In genomic region chr8:94057157-94057854, GRCm38 (mm10) we compare ENCODE assay signal across 9 mouse cellular contexts. TPM values are rescaled to one million over a fixed set of nuclear protein-coding genes. Genes with fewer than 3 reads are reported as not detected.
A peak's percentile ranks its signal among the peaks of the same experiment; 100 is the strongest.
DNase-seq lines count a peak whose midpoint lies in the region; ATAC-seq and TF ChIP-seq lines count a peak whose summit lies in the region.
"Had no signal": no experiment of that assay in that cellular context is flagged by ENCODE, and none has a peak within 500 bp of the region (broad histone marks: within the 10 kb centered on the region; RNA-seq: fewer than 3 reads in every experiment).

No protein-coding gene starts in this region.

- peak; percentile 25 to 74 for DNase-seq in layer of hippocampus, adult 18-20 months (ENCODE audit: low spot score in 2 of 2)
- no peak for DNase-seq in layer of hippocampus, adult 9-11 months
- peak; percentile 18 for DNase-seq in G1E (ENCODE audit: low spot score)
- DNase-seq in brain, embryonic 14.5 days (ENCODE audit: low read depth), result peak; percentile 71
- DNase-seq in left cerebral cortex, adult 18-20 months (ENCODE audit: low spot score in 2 of 2), result peak; percentile 26 to 65
- no peak for DNase-seq in Muller cell, postnatal 12 days (ENCODE audit: inconsistent ontology term)

- H3K27me3 ChIP-seq in G1E (ENCODE audit: insufficient read depth, low read length), result no peaks in the 10 kb centered on the region

- peak; percentile 68 for TF ChIP-seq CTCF in G1E (IDR thresholded peaks at IDR 0.05; ENCODE audit: low read depth, low read length)
- TF ChIP-seq CTCF in brain, embryonic 14.5 days (IDR thresholded peaks at IDR 0.05; ENCODE audit: borderline replicate concordance, extremely low read depth, insufficient read depth, insufficient read length), result peak; percentile 77; the same call in 1 of the 2 replicates

- H3K9me3 ChIP-seq in G1E (replicated peaks), result no peaks in the 10 kb centered on the region

- no peaks in the 10 kb centered on the region for H3K4me1 ChIP-seq in G1E (ENCODE audit: insufficient read depth, low read depth, low read length)

- no peak for TF ChIP-seq POLR2A in brain, embryonic 14.5 days (IDR thresholded peaks at IDR 0.05; ENCODE audit: borderline replicate concordance, extremely low read depth, insufficient read depth, insufficient read length, poor library complexity, severe bottlenecking)

- H3K4me3 ChIP-seq in G1E (ENCODE audit: low read depth, low read length), result no peak overlapping the region
- H3K4me3 ChIP-seq: erythroblast, embryonic 14.5 days had no signal

- peaks cover 80% of the 10 kb centered on the region for H3K36me3 ChIP-seq in G1E (replicated peaks)

- peak; percentile 45; the same call in 1 of the 2 replicates for ATAC-seq in G1E (ENCODE audit: extremely low read depth, insufficient number of reproducible peaks, low FRiP score, poor library complexity, severe bottlenecking)
- peak; percentile 69 for ATAC-seq in frontal cortex, adult (ENCODE audit: low TSS enrichment)
- 0 out of 2 replicates have a peak, but pooled peaks have one; percentile 22 for ATAC-seq in monocyte, adult 5-6 weeks (replicated peaks; ENCODE audit: insufficient number of reproducible peaks, low FRiP score, low TSS enrichment, poor library complexity, severe bottlenecking)

RNA-seq across cellular contexts. Expression of gene Ogfod1, which starts 20.3 kb away (rescaled TPM):
- total RNA-seq in layer of hippocampus, adult 18-20 months (2021), result 100 to 1,000 TPM; 112 to 114 TPM
- total RNA-seq in G1E (2014; fragmentation: Nextera tagmentation) (23.9 and 31.9 TPM in 2 replicates), G1E (2017) (9.8 and 11.7 TPM in 2 replicates)
- polyA plus RNA-seq in G1E (2012), result 7.3 and 9.5 TPM in 2 replicates
- polyA plus RNA-seq in brain, embryonic 14.5 days (2012; rRNA removed), result 13.4 and 13.5 TPM in 2 replicates
- 100 to 1,000 TPM; 107 to 120 TPM for total RNA-seq in left cerebral cortex, adult 18-20 months (2021)
- total RNA-seq in monocyte, adult 5-6 weeks (2017), result 7.3 to 9.5 TPM (median 7.8 TPM) in 3 replicates

RNA-seq across cellular contexts. Expression of gene Nudt21, which starts 20.5 kb away (rescaled TPM):
- total RNA-seq in layer of hippocampus, adult 18-20 months (2021), result 10 to 100 TPM; 50.7 to 52.7 TPM
- total RNA-seq in G1E (2014; fragmentation: Nextera tagmentation), result 33.2 and 48.8 TPM in 2 replicates
- 157 and 165 TPM in 2 replicates for total RNA-seq in G1E (2017)
- polyA plus RNA-seq in G1E (2012), result 470 and 611 TPM in 2 replicates
- 70.7 and 73.4 TPM in 2 replicates for polyA plus RNA-seq in brain, embryonic 14.5 days (2012; rRNA removed)
- 10 to 100 TPM; 44.0 to 50.6 TPM for total RNA-seq in left cerebral cortex, adult 18-20 months (2021)
- total RNA-seq in monocyte, adult 5-6 weeks (2017), result 26.2 to 62.8 TPM (median 37.7 TPM) in 3 replicates

RNA-seq across cellular contexts. Expression of gene Bbs2, which starts 41.4 kb away (rescaled TPM):
- total RNA-seq in layer of hippocampus, adult 18-20 months (2021), result 10 to 100 TPM; 26.1 to 28.5 TPM
- total RNA-seq in G1E (2014; fragmentation: Nextera tagmentation) (26.6 and 30.4 TPM in 2 replicates), G1E (2017) (11.6 and 13.4 TPM in 2 replicates)
- 3.1 and 3.7 TPM in 2 replicates for polyA plus RNA-seq in G1E (2012)
- 55.5 and 62.9 TPM in 2 replicates for polyA plus RNA-seq in brain, embryonic 14.5 days (2012; rRNA removed)
- total RNA-seq in left cerebral cortex, adult 18-20 months (2021), result 10 to 100 TPM; 28.2 to 30.4 TPM
- total RNA-seq in monocyte, adult 5-6 weeks (2017), result 6.9 to 11.8 TPM (median 11.4 TPM) in 3 replicates

RNA-seq across cellular contexts. Expression of gene Amfr, which starts 44.7 kb away (rescaled TPM):
- 100 to 1,000 TPM; 129 to 135 TPM for total RNA-seq in layer of hippocampus, adult 18-20 months (2021)
- 35.7 and 65.9 TPM in 2 replicates for total RNA-seq in G1E (2014; fragmentation: Nextera tagmentation)
- 108 and 123 TPM in 2 replicates for total RNA-seq in G1E (2017)
- 20.7 and 26.1 TPM in 2 replicates for polyA plus RNA-seq in G1E (2012)
- polyA plus RNA-seq in brain, embryonic 14.5 days (2012; rRNA removed), result 94.9 and 112 TPM in 2 replicates
- 100 to 1,000 TPM; 117 to 130 TPM for total RNA-seq in left cerebral cortex, adult 18-20 months (2021)
- total RNA-seq in monocyte, adult 5-6 weeks (2017), result 89.3 to 145 TPM (median 96.4 TPM) in 3 replicates

Comparison
In these comparisons a context has a peak if more than half of its experiments do, and no peak if none do; other contexts are left out.
1. DNase-seq: peak in layer of hippocampus, adult 18-20 months (2 of 2), G1E (single experiment), brain, embryonic 14.5 days (single experiment) and left cerebral cortex, adult 18-20 months (2 of 2); none in layer of hippocampus, adult 9-11 months (single experiment) and Muller cell, postnatal 12 days (single experiment).
2. Peak in every context shown above with its lines, with median percentiles within 50 percentile points of each other: ATAC-seq.